Mouse (Mus musculus): ENCODE results near the gene Adgrl3. TPM values are rescaled to one million over a fixed set of nuclear protein-coding genes. Genes with fewer than 3 reads are reported as not detected.

The Adgrl3 gene
- polyA plus RNA-seq, 2 experiments from 2014 or later: 1.4 TPM; not detected in 1

DNA sequence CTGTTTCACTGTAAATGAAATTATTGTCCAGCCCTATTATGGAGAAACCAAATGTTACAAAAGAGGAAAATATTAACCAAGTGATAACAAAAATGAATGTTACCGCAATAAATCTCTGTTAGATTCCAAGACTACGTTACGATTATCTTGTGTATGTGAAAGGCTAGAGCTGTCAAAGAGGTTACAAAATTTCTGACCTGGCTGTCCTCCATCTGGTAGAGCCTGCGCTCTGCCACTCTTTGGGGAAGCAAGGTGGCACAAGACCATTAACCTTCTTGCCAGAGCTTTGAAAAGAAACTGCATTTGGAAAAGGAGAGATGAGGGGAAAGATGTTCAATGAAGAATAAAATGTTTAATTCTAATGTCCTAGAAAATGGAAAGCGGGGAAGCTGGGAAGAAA, 562.9 kb downstream of the Adgrl3 start:
- no peak for ATAC-seq

DNA sequence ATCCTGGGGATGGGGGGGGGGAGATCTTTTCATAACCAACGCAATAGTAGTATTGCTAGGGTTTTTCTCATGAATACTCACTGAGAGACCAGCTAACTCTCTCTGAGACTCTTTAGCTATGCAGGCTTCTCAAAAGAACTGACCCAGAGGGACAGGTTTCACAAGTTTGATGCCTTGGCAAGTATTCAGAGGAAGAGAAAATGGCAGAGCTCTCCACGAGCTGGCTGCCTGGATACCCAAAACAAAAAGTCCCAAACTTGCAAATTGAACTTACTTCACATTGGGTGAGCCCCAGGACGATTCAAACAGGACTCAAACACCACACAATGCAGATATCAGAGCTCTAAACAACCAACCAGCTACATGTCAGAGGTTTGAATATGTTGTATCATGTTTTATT, 563.5 kb downstream of the Adgrl3 start:
- no peak for ATAC-seq

DNA sequence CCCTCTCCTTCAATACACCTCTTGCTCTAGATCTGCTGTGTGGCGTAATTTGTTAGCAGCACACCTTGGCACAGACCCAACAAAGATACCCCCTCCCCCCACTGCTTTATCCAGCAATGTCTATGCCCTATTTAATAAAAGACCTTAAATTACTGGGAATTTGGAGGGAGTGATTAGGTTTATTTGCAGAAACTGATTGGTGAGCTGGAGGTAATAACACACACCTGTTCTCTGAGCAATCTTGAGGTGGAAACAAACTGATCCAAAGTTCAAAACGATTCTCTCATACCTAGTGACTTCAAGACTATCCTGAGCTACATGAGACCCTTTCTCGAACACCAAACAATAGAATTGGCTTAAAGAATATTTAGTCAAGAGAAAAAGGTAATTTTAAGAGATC, 565.0 kb downstream of the Adgrl3 start:
- no peak for ATAC-seq

DNA sequence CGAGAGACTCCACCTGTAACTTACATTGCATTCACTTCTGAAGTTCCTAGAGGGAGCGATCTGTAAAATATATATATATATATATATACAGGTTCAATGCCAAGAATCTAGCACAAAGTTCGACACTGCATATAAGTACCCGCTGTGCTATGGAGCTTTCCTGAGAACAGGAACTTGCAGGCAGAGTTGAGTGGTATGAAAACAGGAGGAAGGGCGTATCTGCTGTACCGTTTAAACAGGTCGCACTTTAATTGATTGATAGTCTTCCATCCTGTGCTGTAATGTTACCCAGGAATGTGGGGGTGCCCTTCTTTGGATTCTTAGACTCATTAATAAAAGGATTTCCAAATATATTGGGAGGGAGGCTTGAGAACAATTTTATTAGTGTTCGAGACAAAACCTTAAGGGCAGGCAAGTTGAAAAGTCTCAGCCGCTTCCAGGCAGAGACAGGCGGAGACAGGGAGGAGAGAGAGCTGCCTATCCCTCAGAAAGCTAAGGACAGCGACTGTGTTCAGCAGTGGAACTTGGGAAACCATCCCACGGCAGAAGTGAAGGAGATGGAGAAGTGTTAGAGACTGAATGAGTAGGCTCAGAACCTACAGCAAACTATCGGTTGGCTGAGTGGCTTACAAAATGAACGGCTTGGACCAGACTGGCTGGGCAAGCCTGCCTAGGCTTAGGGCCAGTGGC, 570.2 kb downstream of the Adgrl3 start:
- ATAC-seq: no peak

DNA sequence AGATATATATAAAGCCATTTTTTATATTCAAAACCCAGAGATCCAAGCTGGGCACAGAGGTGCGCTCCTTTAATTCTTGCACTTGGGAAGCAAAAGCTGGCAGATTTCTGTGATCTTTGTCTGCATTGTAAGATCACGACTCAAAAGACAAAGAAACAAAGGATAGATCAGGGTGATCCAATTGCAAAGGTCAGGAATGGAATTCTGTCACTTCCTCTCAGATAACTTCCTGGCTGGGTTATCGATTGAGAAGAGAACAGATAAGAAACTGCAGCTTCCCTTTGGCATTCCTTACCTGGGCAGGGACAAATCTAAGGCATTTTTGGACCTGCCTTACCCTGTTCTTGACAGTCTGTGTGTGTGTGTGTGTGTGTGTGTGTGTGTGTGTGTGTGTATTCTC, 571.5 kb downstream of the Adgrl3 start:
- no peak for ATAC-seq

DNA sequence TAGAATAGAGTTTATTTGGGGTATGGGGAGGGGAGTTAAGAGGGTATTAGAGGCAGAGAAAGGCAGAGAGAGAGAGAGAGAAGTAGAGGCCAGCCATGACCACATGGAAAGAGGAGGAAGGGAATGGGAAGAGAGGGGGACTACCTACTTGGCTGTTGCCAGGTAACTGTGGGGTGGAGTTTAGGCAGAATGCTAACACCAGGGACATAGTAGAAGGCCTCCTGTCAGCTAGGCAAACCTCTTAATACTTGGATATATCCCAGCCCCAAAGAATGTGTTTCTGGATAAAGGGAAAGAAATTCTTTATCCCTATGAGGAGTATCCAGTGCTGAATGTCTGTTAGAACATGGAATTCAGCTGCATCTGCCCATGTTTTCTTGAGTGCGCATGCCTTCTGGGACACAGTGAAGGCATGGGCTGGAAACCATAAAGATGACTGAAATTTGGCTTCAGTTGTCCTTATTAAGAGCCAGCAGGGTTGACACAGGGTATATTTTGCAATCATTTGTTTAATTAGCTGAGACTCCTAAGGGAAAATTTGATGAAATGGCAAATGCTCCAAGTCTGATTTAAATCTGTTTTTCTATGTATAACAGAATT, 573.6 kb downstream of the Adgrl3 start:
- no peak for ATAC-seq

DNA sequence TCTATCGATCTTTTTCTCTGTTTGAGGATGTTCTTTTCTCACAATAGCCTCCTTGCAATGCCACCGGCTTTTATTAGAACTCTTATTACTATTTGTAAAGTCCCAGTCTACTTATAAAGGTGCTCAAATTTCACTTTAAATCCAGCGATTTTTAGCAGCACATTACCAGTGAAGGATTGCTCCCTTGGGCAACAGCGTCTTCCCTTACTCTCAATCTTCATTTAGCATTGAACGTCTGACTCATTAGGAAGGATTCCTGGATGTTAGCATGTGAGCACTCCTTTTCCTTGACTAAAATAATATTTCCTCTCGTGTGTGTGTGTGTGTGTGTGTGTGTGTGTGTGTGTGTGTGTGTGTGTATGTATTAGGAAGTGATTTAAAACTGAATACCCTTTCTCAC, 578.1 kb downstream of the Adgrl3 start:
- ATAC-seq: no peak

DNA sequence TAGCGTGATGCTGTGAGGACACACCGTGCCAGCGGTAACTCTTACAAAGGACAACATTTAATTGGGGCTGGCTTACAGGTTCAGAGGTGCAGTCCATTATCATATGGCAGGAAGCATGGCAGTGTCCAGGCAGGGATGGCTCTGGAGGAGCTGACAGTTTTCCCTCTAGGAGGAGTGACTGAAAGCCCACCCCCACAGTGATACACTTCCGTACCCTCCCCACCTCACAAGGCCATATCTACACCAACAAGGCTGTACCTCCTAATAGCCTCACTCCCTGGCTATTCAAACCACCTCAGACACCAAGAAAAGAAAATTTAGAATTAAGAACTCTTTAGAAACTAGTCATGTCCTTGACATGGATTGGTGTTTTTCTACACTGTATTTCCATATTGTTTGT, 583.0 kb downstream of the Adgrl3 start:
- ATAC-seq: no peak

DNA sequence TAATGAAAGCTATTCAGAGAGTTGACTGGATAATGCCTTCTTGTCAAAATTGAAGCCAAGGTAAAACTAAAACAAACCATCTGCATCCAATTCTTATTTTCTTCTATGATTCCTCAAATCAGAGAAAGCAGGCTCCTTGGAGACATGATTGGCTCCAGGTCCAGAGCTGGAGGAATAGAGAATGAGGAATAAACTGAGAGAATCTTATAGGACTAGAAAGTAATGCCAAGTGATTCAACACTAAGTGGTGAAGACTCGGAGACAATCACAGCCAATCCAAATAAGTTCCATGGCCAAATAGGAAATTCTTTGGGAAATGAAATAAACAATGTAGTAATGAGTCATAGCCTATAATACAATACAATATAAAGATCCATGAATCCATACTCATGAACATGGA, 585.7 kb downstream of the Adgrl3 start:
- ATAC-seq: no peak

DNA sequence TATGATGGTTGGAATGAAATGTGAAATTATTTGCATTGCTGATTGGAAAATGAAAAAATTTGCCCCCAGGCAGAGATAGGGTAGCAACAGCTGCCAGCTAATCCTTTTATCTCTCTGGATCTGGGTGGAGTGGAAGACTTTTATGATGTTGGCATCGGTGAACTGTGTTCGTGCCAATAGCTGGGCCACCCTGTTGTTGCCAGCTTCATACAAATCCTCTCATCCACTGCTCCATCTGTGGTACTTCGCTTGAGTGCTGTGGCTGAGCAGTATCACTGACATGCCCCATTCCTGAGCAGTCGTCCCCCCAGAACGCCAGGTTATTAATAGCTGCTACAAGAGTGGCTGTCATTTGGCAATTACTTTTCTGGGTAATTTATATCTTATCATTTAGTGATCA, 590.3 kb downstream of the Adgrl3 start:
- no peak for ATAC-seq

DNA sequence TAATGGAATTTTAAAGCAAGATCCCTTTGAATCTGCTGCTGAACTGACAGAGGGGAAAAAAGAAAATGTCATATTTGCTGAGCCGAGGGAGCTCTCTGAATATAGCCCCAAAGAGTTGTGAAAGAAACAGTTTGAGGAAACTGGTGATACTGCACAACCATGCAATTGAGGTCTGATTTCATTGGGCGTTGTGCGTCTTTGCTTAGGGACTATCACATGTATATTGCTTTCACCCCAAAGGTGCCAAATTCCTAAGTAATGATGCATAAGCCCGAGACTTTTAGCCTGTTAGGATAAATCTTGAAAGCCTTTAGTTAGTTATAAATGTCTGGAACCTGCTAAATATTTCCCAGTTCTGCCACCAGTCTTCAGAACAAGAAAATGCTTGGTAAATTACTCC, 594.7 kb downstream of the Adgrl3 start:
- ATAC-seq: no peak

DNA sequence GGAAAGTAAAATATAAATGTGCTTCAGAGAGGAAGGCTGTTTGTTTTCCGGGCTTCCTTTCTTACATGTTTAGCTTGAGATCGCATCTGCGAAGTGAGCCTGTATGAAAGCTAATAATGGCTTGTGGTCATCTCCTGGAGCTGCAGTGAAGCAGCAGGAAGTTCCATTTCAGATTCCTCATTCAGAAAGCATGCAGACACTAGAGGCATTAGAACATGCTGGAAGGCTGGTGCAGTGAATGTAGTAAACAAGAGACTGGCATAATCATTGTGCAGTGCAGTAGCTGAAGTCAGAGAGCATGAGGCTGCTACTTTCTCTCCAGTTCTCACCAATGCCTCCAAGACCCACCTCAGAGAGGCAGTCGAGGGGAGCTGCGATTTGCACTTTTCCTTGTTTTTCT, 601.2 kb downstream of the Adgrl3 start:
- no peak for ATAC-seq

DNA sequence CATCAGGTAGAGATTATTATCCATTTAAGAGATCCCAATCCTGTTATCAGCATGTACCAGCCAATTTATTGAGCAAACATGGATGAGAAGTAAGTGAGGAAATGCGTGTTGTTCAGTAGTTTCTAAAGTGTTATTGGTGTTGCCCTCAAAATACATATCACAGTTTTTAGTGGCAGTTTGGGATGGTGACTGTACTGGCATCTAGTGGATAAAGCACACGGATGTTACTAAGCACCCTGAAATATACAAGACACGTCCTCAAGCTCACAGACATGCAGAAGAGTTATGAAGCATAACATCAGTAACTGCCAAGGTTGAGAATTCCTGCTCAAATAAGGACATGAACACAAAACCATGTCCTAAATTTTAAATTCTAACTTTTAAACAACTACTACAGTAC, 601.8 kb downstream of the Adgrl3 start:
- no peak for ATAC-seq

DNA sequence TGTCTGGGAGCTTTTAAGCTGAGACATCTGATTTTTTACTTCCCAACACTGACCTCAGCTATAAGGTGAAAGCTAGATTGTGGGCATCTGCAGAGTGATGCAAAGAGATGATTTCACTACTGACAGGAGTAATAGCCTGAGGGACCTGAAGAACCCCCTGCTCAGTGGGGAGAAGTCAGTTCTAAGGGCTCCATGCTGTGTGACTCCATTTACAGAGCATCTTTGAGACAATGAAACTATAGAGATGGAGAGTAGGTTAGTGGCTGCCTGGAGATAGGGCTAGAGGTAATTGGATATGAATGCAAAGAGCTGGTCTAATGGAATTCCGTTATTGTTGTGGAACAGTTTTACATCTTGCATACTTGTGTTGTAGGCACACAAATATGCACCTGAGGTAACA, 603.9 kb downstream of the Adgrl3 start:
- no peak for ATAC-seq

DNA sequence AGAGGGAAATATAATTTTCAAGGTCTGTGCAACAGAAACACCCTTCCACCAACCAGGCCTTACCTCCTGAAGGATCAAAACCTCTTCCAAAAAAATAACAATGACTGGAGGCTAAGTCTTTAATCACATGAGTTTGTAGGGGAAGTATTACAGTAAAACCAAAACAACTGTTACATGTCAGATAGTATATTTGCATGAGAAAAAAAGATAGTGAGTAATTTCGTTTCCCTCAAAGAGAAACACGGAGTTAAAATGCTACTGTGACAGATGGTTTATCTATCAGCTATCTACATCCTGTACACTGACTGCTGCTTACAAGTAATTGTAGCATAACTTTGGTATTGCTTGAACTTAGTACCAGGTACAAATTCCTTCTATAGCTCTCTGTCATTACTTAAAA, 616.2 kb downstream of the Adgrl3 start:
- no peak for ATAC-seq

DNA sequence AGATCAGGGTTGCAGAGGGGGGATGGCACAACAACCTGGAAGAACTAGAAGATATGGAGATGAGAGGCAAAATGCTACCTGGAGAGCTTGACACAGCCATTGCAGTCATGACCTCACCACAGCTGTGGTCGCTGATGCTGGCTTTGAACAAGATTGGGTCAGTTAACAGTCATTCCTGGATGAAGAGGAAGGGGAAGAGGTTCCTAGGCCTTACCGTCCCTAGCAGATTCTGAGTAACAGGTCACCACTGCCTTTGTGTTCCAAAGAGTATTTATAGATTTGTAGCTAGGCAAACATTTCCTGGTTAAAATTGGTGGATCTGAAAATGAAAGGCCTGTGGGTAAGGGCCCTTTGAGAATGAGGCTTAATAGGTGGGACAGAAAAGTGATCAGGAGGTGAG, 618.5 kb downstream of the Adgrl3 start:
- no peak for ATAC-seq

DNA sequence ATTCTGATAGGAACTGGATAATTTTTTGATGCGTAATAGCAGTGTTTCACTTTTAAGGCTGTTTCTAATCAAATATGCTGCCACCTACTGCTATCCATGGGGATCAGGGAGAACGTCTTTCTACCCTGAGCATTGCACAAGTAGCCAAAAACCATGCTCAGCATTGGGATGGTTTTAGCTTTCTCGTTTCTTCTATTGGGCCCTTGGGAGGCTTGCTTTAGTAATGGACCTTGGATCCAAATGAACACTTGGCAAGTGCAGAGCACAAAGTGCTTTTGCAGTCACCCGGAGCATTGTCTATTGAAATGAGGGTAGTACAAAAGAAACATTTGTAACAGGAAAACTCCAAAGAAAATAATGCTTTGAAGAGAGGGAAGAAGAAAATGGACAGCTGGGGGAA, 620.2 kb downstream of the Adgrl3 start:
- no peak for ATAC-seq

DNA sequence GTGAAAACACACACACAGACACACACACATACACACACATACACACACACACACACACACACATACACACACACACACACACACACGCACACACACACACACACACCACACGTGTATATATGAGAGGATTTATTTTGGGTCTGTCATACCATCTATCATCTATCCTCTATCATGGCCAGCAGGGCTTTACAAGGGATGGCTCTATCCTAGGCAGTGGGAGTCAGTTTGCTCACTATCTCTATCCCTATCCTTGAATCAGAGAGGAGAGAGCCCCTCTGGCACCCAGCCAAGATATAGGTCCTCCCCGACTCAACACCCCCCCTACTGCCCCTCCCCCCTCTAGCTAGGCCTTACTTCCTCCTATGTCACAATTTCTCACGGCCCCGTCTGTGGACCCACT, 625.6 kb downstream of the Adgrl3 start:
- ATAC-seq: no peak

DNA sequence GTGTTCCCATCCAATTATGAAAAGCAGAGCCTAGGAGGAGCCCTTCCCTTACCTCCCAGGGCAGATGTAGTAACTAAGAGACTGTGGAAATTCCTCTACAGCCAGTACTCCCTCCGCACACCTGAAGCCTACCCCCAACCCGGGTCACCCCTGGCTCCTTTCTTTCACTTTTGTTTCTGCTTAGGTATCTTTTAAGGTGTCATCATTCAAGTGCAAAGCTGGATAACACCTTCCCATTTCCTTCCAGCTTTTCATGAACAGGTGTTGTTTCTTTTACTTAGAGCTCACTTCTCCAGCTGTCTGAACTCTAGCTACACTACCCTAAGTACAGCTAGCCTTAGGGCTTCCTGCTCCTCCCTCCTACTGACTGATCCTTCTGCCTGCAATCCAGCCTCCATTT, 634.0 kb downstream of the Adgrl3 start:
- ATAC-seq: no peak

DNA sequence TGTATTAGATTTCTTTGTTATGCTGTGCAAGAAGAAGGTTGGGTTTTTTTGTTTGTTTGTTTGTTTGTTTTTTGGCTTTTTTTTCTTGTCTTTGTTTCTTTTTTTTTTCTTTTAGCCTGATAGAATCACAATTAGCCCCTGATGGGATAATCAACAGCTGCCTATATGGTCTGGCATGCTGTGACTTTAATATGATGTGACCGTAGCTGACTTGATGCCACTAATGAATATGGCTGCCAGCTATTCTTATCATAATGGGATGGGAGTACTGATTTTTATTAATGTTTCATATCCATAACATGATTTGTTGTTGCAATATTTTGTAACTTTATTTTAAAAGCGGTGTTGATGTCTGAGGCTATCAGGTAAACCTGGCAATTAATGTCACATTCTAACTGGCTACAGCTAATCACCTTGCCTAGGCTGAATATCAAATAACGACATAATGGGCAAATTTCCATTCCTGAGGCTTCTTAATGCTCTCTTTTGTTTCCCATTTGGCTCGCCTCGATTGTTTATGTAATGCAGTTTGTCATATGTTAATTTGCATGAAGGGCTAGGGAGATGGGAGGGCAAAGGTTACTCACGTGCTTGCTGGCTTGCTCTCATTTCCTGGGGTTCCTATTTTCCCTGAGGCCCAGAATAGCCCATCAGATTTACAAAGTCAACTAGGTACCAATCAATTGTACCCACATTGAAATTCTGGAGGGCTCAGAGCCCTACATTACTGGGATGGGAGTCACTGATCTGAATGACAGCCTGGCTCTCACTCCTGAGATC, 641.9 kb downstream of the Adgrl3 start:
- no peak for ATAC-seq

DNA sequence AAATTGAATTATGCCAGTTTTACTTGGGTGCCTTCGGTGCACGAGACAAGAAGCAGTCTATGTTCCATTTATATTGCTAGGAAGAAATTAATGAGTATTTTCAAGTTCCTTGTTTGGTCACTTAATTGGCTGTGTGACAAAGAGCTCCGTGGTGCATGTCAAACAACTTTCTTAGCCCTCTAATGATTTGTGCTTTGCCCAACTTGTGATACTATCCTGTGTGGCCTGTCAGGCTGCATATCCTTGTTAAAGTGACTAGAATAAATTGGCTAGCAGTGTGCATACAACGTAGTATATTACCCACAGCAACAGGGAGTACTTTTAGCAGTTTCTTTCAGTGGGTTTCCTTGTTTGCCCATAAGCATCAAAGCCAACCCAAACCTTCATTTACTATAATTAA, 651.1 kb downstream of the Adgrl3 start:
- no peak for ATAC-seq

DNA sequence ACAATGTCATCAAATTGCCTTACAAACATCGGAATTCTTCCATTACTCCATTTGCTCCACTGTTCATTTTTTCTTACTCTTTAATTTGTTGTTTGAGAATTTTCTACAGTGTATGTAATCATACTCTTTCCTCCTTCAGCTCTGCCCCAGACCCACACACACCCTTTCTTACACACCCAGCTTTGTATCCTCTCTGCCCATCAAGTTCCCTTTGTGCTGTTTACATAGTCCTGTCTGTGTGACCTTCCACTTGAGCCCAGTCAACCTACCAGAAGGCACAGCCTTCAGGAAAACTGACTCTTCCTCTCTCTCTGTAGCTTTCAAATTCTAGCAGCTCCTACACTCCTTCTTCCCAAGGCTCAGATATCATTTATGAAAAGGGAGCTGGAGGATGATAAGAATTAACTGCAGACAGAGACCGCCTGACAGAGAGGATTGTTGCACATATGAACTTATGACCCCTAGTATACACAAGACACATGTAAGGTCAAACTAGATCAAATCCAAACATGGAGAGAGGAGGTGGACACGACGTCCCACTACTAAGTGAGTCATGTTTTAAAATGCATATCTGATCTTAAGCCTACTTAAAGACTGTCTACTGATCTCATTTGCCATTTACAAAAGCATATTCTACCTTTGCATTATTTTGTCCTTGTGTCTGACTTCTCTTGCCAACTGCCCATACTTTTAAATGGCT, 654.5 kb downstream of the Adgrl3 start:
- ATAC-seq: no peak

DNA sequence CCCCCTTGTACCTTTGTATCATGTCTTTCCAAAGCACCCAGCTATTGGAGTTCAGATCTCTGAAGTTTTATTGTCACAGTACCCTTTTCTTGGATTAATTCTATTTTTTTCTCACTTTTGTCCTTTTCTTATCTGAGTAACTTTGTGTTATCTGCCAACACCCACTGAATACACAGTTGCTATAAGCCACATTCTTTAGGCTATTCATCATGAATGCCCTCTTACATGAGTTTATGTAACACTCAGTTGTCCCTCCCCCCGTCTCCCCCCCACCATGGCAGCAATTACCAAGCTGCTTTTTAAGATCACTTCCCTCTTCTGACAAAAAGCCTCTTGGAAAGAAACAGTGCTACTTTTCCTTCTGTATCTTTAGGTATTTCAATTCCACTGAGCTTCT, 655.0 kb downstream of the Adgrl3 start:
- no peak for ATAC-seq

DNA sequence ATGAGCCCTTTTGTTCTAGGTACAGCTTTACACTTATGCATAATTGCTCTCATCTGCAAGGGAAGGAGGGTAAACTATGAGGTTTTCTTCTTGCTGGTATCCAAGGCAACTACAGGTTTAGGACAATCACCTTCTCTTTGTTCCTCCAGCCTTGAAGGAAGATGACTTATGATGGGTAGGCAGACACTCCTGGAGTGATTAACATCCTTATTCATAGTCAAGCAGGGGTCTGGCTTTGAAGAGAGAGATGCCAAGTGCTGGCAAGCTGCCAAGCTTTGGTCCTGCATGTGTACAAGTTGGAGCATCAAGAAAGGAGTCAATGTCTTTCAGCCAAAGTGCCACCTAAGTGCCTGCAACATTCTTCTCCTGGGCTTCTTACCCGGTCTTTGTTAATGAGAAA, 657.0 kb downstream of the Adgrl3 start:
- no peak for ATAC-seq
